ENCODE assay signal across 10 mouse cellular contexts in genomic region chr8:122010638-122011037, GRCm38 (mm10).
"Had no signal": no experiment of that assay in that cellular context is flagged by ENCODE, and none has a peak within 500 bp of the region (broad histone marks: within the 10 kb centered on the region; RNA-seq: fewer than 3 reads in every experiment).

No protein-coding gene starts in this region.

- ATAC-seq: midbrain, embryonic 16.5 days had no signal

- H3K27ac ChIP-seq: kidney, postnatal 0 days; limb, embryonic 13.5 days; liver, embryonic 14.5 days; midbrain, embryonic 12.5 days; stomach, postnatal 0 days had no signal

- H3K27me3 ChIP-seq: limb, embryonic 13.5 days; midbrain, embryonic 12.5 days had no signal

- H3K4me3 ChIP-seq: limb, embryonic 13.5 days; midbrain, embryonic 12.5 days had no signal

- DNase-seq: kidney, adult 2 months; kidney, postnatal 36 days; lung, adult 18-20 months; right cerebral cortex, postnatal 14 days had no signal
